Mouse (Mus musculus) bone marrow macrophage, adult 2 months (primary cell): Measurements from ENCODE around the gene Nt5m.

ENCODE experiments used
- CTCF ChIP-seq: IDR thresholded peaks from 2 replicates; pipeline ENCODE4 v1.5.1; 2012; ENCODE audit warnings: low read depth, mild to moderate bottlenecking, low read length, moderate library complexity
- POLR2A ChIP-seq: IDR thresholded peaks from 2 replicates; pipeline ENCODE4 v1.6.1; 2012; ENCODE audit warnings: mild to moderate bottlenecking, low read depth, low read length, borderline replicate concordance

DNA sequence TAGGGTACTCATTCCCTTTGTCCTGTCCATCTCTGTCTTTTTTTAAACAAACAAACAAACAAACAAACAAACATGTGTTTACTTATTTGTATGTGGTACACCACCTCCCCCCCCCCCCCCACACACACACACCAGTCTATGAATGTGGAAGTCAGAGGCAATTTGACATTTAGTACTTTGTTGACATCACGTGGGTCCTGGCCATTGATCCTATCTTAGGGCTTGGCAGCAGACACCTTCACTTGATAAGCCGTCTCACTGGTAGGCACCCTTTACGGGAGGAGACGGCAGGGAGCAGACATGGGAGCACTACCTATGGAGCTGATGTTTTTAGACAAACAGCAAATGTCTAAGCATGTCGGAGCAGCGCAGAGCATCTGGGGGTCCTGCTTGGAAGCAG lies 55.7 kb downstream of the Nt5m start:
- no peak for TF ChIP-seq POLR2A
- no peak for TF ChIP-seq CTCF
